Mouse (Mus musculus): ENCODE results near the gene Fstl1.

Gene Fstl1

GRCm38 (mm10) chr16:37776860-37777651, at the start of gene Fstl1:
Gene Fstl1, plus strand, starts transcription at chr16:37776873.
- peak; percentile 38 to 56 for DNase-seq

DNA sequence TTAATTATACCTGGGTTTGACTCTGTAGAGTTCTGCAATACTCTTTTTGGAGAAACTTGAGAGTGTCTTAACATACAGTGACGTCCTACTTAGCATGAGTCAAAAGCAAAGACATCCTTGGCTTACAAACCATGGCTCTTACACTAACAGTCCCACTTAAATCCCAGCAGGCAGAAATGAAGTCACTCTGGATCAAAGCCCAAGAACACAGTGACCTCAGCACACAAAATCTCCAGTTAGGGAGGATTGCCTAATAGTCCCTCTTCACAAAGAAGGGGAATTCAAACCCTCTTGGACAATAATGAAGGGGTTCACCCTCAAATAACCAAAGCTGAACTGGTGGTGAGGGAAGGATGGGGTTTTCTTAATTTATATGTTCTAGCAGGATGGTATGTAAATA, 48.0 kb upstream of the Fstl1 start:
- no peak for DNase-seq

DNA sequence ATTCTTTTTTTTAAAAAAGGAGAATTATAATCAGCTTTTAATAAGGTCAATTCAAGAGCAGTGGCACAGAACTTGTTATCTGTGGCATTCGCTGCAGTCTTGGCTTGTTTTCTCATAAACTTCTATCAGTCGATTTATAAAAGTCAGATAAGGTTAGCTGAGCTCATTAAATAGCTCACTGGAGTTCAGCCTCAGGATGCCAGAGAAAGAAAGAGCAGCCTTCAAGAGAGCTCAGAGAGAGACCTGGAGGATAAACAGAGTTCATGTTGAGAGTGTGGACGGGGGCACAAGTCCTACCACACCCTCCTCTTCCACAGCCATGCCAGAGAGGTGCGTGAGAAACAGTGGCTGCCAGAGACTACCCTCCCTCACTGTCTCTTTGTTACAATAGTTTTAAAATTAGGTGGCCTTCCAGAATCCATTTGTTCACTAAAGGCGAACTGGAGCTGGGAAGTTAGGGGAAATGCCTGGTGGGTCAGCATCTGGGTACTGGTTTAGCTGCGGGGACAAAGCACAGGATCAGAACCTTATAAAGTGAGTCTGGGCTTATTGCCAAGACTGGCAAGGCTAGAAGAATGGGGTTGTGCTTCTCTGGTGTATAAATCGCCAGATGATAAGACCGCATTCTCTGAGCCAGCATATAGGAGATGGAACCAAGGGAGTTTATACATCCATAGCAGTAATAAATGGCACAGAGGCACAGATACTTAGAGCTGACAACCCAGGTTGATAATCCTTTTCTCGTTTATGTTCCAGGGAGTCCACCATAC, 47.1 kb upstream of the Fstl1 start:
- no peak for DNase-seq

GRCm38 (mm10) chr16:37730293-37730835, 46.3 kb upstream of the Fstl1 start:
- DNase-seq: no peak

DNA sequence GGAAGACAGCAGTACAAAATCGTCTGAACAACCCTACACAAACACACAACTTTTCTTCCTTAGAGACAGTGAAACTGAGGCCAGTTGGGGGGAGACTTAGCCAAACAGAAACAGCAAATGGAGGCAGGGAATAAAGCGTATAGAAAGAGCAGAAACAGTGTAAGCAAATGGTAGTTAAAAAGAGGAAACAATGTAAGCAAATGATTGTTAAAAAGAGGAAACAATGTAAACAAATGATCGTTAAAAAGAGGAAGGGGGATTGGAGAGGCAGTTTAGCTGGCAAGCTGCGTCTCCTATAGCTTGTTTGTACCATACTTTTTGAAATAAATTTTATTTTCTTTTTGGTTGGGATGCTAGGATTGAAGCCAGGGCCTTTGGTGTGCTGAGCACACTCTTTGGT, 45.2 kb upstream of the Fstl1 start:
- DNase-seq: no peak

DNA sequence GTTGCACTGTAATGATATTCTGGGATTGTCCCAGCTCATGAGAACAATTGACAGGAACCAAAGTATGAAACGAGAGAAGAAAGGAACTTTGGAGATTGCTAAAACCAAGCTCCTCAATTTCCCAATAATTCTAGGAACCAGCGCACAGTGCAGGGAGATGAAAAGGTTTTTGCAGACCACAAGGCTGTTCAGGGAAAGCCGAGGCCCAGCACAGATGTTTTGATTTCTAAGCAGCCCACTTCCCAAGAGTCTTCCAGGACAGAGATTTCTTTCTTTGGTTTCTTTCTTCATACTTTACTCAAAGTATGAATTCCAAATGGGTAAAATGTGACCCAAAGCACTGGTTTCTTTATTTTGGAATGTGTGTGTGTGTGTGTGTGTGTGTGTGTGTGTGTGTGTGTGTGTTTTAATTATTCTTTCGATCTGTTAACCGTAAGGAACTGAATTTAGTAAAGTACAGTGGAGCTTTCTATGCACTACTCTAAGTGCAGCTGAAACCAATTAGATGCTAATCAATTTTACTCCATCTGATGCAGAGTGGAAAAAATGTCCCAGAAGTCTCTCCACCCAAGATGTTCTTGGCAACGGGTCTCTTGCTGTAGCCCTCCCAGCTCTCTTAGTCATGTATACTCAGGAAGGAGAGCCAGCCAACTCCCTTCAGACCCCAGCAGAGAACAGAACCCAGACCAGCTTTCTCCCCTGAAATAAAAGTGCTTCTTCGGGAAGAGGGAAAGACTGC, 44.5 kb upstream of the Fstl1 start:
- no peak for DNase-seq

DNA sequence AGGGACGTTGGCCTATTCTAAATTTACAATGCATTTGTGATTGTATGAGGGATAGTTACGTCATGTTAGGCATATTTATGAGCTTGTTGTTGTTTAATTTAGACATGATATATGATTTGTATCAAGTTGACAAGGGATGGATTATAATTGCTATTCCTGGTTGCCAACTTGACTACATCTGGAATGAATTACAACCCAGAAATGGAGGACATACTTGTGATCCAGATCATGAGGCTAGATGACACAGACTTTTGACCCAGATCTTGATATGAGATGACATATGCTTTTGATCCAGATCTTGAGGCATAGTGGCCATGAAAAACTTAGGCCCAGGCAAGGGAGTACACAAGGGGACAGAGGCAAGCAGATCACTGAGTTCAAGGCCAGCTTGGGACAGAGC, 36.6 kb upstream of the Fstl1 start:
- no peak for DNase-seq

DNA sequence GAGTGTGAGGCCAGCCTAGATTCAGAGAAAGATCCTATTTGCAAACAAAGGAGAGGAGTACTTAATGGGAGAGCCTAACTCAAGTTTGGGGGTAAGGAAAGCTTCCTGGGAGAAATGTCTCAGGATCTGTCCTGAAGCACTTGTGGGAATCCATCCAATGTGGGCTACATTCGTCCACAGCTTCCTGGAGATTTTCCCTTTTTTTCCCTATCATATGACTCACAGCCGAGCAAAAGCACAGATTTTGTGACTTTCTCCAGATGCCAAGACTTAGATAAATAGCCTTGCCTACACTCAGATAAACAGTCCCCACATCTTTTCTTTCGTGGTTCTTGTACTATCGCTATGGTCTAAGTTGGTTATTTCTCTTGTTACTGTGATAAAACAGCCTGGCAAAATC, 34.4 kb upstream of the Fstl1 start:
- no peak for DNase-seq

DNA sequence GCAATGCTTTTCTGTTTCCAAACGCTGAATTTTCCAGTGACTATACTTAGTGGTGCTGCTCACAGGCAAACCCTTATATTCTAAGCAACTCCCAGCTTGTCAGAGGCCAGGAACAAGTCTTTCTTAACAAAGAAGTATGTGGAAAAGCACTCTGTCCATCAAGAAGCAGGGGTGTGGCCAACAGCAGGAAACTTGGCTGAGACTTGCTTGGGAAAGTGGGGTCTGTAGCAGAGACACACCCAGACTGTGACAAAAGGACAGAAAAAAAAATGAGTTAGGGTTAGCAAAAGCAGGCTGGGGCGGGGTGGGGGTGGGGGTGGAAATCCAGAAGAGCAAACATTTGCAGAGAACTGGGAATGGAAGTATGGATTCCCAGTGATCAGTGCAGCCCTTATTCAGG, 23.8 kb upstream of the Fstl1 start:
- DNase-seq: no peak

DNA sequence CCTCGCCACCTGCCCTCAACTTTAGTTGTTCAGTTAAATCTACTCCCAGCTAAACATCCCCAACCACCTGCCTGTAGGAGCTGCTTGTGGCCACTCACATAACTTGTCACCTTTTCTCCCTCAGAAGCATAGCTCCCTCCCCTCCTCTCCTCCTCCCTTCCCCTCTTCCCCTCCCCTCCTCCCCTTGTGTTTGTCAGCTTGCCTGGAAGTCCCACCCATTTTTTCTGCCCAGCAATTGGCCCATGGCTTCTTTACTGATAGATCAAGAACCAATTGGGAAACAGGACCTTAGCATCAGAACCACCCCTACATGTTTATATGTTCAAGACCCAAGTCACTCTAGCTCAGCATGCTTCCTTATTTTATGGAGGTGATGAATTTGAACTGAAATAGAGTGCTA, 22.9 kb upstream of the Fstl1 start:
- DNase-seq: no peak

DNA sequence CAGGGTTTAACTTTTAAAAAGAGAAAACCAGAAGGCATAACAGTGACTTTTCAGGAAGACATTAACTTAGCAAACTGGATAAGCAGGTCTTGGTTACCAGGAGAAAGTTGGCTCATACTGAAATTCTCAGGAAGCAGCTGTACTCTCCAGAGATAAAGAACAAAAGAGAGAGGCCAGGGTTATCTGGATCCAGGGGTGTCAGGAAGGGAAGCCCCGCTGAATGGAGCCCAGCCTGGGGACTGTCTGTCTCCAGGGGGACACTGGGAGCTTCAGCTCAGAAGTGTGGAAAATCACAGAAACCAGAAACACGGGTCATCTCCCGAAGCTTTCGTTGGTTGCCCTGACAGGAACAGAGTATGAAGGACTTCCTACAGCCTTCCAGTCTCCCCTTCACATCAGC, 22.2 kb upstream of the Fstl1 start:
- no peak for DNase-seq

DNA sequence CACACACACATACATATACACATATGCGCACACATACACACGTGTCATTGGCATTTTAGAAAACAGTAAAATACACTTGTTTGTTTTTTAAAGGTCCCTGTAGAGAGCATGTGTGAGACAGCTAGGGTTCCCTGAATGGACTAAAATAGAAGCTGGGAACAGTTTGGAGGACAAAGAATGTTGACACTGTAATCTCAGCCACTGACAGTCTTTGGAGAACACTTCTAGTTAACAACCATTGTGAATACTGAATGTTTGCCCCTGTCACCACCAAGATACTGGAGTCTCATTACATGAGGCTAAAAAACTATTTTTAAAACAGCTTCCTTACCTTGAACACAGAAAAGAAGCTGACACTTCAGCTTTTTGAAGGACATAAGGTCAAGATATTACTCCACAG, 19.4 kb upstream of the Fstl1 start:
- no peak for DNase-seq

DNA sequence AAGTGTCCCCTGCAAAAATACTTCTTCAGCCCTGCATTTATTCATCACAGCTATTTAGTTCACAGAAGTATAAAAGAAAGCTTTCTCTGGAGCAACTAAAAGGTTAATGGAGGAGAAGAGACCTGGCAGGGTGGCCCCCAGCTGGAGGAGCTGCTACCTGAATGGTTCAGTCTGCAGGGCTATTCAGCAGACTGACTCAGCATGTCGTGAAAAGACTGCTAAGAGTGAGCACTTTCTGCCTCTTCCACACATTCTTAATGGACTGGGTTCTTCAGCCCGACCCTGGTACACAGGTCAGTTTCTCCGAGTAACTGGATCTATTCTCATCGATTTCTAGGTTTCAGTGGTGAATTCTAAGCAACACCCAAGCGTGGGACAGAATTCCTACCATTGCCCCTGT, 12.9 kb upstream of the Fstl1 start:
- DNase-seq: no peak

DNA sequence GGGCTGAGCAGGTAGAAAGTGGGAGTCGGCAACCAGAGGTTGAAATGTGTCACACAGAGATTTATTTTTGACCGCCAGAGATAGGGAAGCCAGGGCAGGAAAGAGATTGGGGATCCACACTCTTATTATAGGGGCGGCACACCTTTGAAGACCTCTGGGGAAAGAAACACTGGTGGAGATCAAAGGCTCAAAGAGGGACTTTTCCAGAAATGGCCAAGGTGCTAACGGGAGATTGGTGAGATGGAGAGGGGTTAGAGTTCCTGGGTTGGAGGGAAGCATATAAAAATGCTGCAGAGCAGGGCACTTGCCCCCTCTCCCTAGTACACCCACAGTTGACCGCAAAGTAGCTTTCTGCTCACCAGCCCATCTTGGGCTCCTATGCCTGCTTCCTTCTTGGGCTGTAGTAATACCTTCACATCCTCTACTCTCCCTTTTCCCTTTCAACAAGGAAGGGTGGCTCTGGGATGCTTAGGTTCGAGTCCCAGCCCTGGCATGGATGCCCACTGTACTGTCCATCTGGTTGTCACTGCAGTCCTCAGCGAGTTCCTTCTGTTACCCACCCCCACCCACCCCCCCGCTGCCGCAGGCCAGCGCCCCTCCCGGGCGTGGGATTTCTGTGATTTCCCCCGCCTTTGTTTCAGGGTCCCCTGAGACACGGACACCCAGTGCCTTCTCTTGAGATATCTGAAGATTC, 360 bp upstream of the Fstl1 start:
- peak in 1 of 2 experiments; percentile 24 for DNase-seq

- DNase-seq: no peak
Measured at GRCm38 (mm10) chr16:37777796-37778475, 1.3 kb downstream of the Fstl1 start.

- no peak for DNase-seq
Measured at GRCm38 (mm10) chr16:37778529-37778928, 1.9 kb downstream of the Fstl1 start.

DNA sequence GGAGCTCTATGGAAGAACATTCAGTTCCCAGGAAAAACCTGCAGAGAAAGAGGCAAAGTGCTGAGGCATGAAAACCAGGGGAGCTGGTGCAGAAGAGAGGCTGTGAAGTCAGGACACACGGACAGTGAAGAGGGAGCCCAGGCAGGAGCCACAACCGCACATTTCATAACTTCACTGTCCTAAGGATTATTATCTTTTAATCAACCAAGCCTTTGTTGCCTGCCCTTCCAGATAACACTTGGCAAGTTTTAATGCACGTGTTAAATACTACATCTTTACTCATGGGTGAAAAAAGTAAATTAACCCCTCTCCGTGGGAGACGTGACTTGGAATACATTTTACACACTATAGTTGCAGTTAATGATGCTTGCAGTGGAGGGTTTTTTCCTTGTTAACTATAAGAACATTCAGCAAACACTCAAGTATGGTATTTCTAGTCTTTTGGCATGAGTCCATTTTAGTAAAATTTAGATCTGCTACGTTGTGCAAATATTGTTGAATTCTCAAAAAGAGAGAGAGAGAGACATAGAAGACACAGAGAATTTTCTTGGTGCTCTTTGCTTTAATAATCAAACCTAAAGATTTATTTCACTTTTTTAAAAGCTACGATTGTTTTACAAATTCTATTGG, 3.1 kb downstream of the Fstl1 start:
- DNase-seq: no peak

- DNase-seq: no peak
Measured at GRCm38 (mm10) chr16:37780386-37780785, 3.7 kb downstream of the Fstl1 start.

GRCm38 (mm10) chr16:37780911-37781310, 4.2 kb downstream of the Fstl1 start:
- no peak for DNase-seq

GRCm38 (mm10) chr16:37784526-37784925, 7.9 kb downstream of the Fstl1 start:
- DNase-seq: no peak

GRCm38 (mm10) chr16:37787558-37788194, 11.0 kb downstream of the Fstl1 start:
- no peak for DNase-seq

Data from cerebellum, postnatal 36 days (tissue).